Mouse (Mus musculus) olfactory bulb, adult 2 months (tissue): ENCODE measurements around the gene Nfic. TPM values are rescaled to one million over a fixed set of nuclear protein-coding genes. Genes with fewer than 3 reads are reported as not detected.

ENCODE experiments used
- H3K27ac ChIP-seq: fragments of 200-500 bp; 2 replicates; pipeline ENCODE4 v1.5.1; 2012; ENCODE audit warnings: low read depth, low read length; ENCODE audit not compliant: insufficient read depth
- H3K4me1 ChIP-seq: fragments of 200-500 bp; 2 replicates; pipeline ENCODE4 v1.6.1; 2012; ENCODE audit warnings: low read length; ENCODE audit not compliant: control insufficient read depth, insufficient read depth
- H3K4me3 ChIP-seq: fragments of 200-500 bp; 2 replicates; pipeline ENCODE4 v1.5.1; 2012; ENCODE audit warnings: mild to moderate bottlenecking, low read depth, low read length, moderate library complexity; ENCODE audit not compliant: insufficient read depth
- CTCF ChIP-seq: fragments of 200-500 bp; IDR thresholded peaks from 2 replicates; pipeline ENCODE4 v1.5.1; 2012; ENCODE audit warnings: low read depth, mild to moderate bottlenecking, low read length, moderate library complexity; ENCODE audit not compliant: insufficient read depth
- POLR2A ChIP-seq: fragments of 200-500 bp; IDR thresholded peaks from 2 replicates; pipeline ENCODE4 v1.6.1; 2012; ENCODE audit warnings: mild to moderate bottlenecking, low read depth, low read length, moderate library complexity; ENCODE audit not compliant: insufficient read depth
- WGBS: fragments of 180-500 bp; shearing (Covaris S2); methylation state at CpG from one replicate; pipeline ENCODE4 v1.1.7; 2018; 5-methylcytosine and 5-hydroxymethylcytosine counted together
- polyA plus RNA-seq: library from polyadenylated mRNA; stranded (reverse); fragments of >200 nt; gene quantifications from 2 replicates; pipeline ENCODE4 v1.2.4, GENCODE M21; 2012; ENCODE audit warnings: low replicate concordance; ENCODE audit not compliant: missing spikeins, insufficient read depth, insufficient read length

Nfic gene
- not detected in 2 replicates for polyA plus RNA-seq

- H3K4me1 ChIP-seq, result peaks cover 33% of the 10 kb centered on the region
These were observed at the start of gene Nfic for GRCm38 (mm10) chr10:81455181-81455895. Gene Nfic (minus strand): TSS chr10:81455635.

GRCm38 (mm10) chr10:81502658-81503057 lies 47.2 kb upstream of the Nfic start:
- no peak overlapping the region for H3K27ac ChIP-seq
- WGBS, result 6% methylated on average over 36 of the region's 36 CpGs
- H3K4me3 ChIP-seq, result peak overlapping the region; percentile 48
- TF ChIP-seq CTCF (peak; percentile 96), POLR2A (no peak)
- H3K4me1 ChIP-seq, result peaks cover 8% of the 10 kb centered on the region; the same call in 1 of the 2 replicates

More at GRCm38 (mm10) chr10:81455181-81455895, at the start of gene Nfic:
- WGBS, result 57% methylated on average over 28 of the region's 28 CpGs
- Histone ChIP-seq H3K4me3 (no peak within 1 kb of the TSS), H3K27ac (no peak within 1 kb of the TSS)
- TF ChIP-seq CTCF (no peak), POLR2A (no peak)

GRCm38 (mm10) chr10:81501863-81502262 lies 46.4 kb upstream of the Nfic start:
- Histone ChIP-seq H3K4me3 (no peak overlapping the region), H3K27ac (peak overlapping the region; percentile 42; the same call in 1 of the 2 replicates), H3K4me1 (peaks cover 8% of the 10 kb centered on the region; the same call in 1 of the 2 replicates)
- WGBS, result 57% methylated on average over 5 of the region's 5 CpGs
- TF ChIP-seq CTCF (no peak), POLR2A (no peak)

GRCm38 (mm10) chr10:81500032-81500431 lies 44.6 kb upstream of the Nfic start, which contains the start of gene S1pr4:
Gene S1pr4 (minus strand): TSS chr10:81500132.
- Histone ChIP-seq H3K27ac (no peak within 1 kb of the TSS; the same call in 1 of the 2 replicates), H3K4me3 (peak within 1 kb of the TSS; percentile 20; the same call in 1 of the 2 replicates), H3K4me1 (peaks cover 14% of the 10 kb centered on the region)
- WGBS, result 80% methylated on average over 3 of the region's 3 CpGs
- TF ChIP-seq CTCF (no peak), POLR2A (no peak)

DNA sequence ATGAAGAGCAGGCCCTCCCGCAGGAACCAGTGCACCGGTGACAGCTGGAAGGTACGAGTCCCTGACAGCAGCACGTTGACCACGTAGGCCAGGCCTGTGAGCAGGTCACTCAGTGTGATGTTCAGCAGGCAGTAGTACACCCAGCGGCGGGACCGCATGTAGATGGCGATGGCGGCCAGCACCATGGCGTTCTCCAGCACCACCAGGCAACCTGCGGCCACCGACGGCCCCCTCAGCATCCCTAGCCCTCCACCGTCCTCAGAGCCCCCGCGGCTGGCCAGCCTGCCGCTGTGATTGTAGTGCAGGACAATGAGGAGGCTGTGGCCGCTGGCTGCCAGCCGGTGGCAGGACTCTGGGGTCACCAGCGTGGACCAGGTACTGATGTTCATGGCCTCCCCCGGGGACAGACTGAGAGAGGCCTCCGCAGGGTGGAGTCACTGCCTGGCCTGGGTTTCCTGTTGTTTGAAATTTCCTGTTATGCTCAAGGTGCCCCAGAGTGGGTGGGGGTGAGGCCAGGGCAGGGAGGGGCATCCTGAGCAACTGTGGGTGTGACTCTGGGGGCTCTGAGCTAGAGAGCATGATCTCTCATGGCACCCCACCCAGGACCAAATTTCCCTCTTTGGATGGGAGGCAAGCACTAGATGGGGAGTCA lies 43.9 kb upstream of the Nfic start:
- Histone ChIP-seq H3K4me1 (peaks cover 21% of the 10 kb centered on the region), H3K27ac (no peak overlapping the region; the same call in 1 of the 2 replicates)
- 77% methylated on average over 23 of the region's 23 CpGs for WGBS

GRCm38 (mm10) chr10:81498316-81499249 lies 43.1 kb upstream of the Nfic start:
- Histone ChIP-seq H3K4me1 (peaks cover 28% of the 10 kb centered on the region), H3K4me3 (peak overlapping the region; percentile 20; the same call in 1 of the 2 replicates), H3K27ac (no peak overlapping the region)
- TF ChIP-seq CTCF (no peak), POLR2A (no peak)
- WGBS, result 88% methylated on average over 38 of the region's 38 CpGs

More for the DNA sequence above, 43.9 kb upstream of the Nfic start:
- TF ChIP-seq POLR2A (no peak), CTCF (no peak)
- peak overlapping the region; percentile 20; the same call in 1 of the 2 replicates for H3K4me3 ChIP-seq

DNA sequence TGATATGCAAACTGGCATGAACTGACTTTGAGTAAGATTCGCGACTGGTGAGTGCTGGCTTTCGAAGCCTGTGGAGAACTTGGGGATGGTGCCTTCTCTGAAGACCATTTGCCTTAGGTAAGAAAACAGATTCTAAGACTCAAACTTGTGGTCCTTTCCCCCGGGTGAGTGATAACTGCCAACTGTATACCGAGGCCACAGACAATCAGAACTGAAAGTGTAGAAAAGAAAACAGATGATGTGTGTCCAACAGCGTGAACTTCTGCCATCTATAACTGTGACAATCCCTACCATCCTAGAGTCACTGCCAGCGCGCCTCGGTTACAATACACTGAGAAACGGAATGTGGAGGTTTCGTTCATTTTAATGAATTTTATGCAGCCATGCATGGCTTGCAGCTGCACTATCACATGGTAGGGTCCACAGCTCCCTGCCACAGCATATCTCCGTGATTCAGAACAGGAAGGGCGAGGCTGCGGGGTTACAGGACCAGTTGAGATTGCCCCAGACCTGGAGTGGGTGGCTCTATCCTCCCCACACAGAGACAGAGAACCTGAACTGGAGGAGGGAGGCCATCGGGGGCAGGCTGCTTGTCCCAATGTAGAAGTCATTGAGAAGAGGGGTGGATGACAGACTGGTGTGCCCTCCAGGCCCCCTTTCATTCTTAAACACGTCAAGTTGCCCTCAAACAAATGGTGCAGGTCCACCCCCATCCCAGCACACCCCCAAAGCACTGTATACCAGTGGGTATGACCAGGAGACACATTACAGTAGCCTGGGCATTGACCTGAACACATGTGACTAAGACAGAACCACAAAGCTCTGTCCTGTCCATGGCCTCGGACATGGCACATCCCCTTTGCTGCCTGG lies 42.2 kb upstream of the Nfic start:
- Histone ChIP-seq H3K4me1 (peaks cover 25% of the 10 kb centered on the region), H3K4me3 (no peak overlapping the region), H3K27ac (no peak overlapping the region)
- TF ChIP-seq POLR2A, result no peak
- no peak for TF ChIP-seq CTCF
- WGBS, result 79% methylated on average over 17 of the region's 17 CpGs

DNA sequence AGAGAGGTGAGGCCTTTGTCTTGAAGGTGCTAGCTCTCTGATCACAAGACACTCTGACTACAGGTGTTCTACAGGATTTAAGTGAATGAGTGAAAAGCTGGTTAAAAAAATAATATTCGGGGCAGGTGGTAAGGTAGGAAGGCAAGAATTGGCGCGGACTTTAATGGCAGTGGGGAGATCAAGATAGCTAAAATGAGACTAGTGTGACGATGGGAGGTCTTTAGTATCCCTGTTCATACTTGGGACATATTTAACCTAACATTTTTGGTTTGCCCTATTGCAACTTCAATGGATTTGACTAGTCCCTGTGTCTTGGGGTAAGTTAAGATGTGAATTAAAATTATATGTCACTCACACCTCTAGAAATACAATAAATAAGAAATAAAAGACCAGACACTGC lies 41.5 kb upstream of the Nfic start:
- no peak overlapping the region for H3K27ac ChIP-seq
- 21% methylated on average over 4 of the region's 4 CpGs for WGBS
- H3K4me3 ChIP-seq, result no peak overlapping the region
- H3K4me1 ChIP-seq, result peaks cover 21% of the 10 kb centered on the region
- TF ChIP-seq CTCF, result no peak
- TF ChIP-seq POLR2A, result no peak
